Mouse (Mus musculus) layer of hippocampus, adult 18-20 months (tissue): ENCODE measurements at regions not wholly inside any gene's neighbourhood (a gene's known extent, or its start where the extent isn't known, plus 50 kb on each side); places are given as distances from the start of the nearest gene placed in this dataset.

Source experiments
- DNase-seq, 2 experiments: peaks; one replicate each; pipeline ENCODE4 v3.0.0; 2022; ENCODE audit warnings: low spot score in 2 of 2

DNA sequence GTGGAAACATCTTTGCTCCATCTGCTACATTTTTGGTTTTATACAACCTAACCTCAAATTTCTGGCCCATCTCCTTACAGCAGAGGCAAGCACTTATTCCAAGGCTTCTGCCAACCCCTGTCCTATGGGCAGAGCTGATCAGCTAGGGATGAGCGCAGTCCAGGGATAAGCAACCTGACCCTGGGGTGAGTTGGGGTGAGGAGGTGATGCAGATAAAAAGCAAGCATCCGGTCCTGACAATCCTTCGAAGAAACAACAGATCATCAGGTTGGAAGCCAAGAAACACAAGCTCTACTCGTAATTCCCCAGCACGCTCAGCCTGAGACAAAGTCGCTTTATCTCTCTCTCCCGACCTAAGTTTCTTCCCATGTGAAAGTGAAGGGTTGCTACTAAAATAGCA, 194.9 kb upstream of the Lyplal1 start:
- no peak for DNase-seq

DNA sequence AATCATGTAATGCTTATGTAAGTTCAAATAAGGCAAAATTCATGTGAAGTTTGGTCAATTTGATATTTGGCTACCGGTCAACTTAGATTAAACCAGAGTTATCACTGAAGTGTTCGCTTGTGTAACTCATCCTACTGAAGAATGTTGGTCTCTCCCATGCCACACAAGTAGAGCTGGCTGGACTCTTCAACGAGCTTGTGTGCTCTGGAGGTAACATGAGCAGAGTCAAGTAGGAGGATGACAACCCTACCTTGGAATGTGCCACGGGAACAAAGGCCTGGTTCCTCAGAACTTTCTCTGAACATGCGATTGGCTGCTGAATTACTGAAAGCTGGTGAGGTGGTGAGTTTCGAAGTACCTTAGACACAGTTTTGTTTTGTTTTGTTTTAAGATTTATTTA, 190.5 kb upstream of the Lyplal1 start:
- DNase-seq = no peak

DNA sequence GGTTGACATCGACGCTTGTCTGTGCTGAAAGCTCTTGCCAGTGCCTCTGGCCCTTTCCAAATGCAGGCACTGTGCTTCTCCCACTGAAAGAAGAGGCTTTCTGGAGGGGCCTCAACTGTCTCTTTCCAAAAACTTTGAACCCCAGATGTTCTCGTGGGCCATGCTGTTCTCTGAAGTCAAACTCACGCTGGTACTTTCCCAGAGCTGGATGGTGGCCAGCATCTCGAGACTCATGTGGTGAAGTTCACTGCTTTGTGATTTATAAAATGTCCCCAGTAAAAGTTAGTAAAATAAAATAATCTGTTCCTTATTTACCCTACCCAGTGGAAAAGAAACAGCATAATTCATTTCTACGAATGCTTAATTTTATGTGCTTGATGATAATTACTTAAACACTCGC, 180.4 kb upstream of the Lyplal1 start:
- no peak for DNase-seq

DNA sequence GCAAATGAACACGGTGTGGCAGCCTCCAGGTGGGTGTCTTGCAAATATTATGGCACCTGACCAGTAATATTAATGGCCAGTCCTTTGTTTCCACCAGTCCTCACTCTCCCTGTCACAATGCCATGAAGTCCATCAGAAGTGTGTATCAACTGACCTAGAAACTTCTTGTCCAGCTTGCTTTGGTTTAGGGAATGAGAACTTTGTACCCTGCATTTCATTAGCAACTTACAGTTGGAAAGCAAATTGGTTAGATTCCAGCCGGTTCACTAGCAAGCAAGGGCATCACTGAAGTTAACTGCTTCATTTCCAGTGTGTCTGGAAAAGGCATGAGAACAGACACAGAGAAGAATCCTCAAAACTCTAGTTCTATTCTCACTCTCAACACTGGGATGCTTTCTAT, 178.1 kb upstream of the Lyplal1 start:
- DNase-seq = no peak

DNA sequence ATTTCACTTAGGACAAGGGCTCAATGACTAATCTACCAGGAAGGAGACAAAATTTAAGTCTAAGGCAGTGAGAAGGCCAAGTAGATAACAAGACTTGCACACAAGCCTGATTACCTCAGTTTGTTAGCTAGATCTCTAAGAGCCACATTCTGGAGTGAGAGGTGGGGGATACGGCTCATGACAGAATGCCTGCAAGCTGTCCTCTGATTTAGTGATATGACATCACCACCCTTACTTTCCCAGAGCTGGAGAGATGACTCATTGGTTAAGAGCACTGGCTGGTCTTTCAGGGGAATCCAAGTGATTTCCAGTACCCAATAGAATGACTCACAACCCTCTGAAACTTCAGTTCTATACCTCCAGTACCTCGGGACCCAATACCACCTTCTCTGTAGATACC, 177.5 kb upstream of the Lyplal1 start:
- peak; percentile 10 to 70 for DNase-seq

DNA sequence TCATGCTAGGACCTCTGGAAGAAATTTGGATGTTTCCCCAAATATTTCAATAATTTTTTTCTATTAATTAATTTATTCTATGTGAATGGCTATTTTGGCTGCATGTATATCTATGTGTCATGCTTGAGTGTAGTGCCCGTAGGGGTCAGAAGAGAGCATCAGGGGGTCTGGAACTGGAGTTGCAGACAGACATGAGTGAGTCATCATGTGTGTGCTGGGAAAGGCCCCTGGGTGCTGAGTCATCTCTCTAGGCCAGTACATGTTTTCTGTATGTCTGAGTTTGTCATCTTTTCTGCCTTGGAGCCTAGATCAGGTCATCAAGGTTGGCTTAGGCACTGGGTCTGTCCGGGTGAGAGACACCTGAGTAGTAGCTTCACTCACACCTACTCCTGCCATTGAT, 172.0 kb upstream of the Lyplal1 start:
- DNase-seq = no peak

DNA sequence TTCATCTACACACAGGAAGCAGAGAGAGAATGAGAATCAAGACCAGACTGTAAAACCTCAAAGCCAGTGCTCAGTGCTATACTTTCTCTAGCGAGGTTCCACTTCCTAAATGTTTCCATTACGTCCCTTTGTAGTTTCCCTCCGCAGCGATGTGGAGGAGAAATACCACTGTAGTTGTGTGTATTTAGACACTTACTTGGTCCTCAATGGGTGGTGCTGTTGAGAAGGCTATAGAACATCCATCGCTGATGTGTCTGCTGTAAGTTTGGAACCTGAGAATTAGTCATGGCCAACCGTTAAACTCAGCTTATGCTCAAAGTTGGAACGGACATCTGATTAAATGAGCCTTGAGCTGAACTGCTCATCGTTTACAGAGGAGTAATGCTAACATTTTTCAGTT, 170.7 kb upstream of the Lyplal1 start:
- DNase-seq = no peak

DNA sequence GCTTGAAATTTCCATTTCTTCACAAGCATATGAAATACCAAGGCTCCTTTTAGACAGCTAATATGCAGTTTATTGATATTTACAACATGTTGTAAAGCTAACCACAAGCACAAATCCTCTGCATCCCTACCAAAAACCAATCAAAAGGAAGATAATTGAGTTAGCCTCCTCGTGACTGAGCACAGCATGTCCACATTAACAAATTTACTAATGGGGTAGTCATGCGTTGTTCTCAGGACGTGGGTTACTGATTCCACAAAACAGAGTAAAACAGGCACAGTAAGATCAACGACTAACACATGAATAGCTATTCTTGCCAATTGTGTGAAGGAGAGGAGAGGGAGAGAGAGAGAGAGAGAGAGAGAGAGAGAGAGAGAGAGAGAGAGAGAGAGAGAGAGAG, 169.3 kb upstream of the Lyplal1 start:
- DNase-seq = no peak

DNA sequence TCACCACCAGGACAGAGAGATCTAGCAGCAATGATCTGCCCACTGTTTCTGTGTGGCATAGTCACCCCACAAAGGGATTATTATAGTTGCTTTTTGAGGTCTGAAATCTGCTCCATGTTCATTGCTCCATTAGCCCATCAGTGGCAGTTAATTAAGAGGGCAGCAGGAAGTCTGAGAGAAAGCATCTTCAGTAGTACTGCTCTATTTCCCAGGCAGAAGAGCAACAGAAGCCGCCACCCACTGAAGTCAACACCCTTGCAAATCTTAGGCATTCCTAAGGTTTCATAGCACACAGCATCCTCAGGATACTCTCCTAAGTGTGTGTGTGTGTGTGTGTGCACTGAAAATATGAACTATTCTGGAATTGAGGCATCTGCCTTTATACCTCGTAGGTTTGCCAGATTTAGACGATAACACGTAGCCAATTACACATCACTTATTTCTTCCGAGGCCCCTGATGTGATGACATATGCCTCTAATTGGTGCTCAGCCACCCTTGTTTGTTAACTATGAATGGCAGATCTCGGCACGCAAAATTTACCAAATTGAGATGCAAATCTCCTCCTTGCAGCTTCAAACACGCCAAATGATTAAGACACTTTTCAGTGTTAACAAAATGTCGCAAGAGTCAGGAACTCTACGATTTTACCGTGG, 161.0 kb upstream of the Lyplal1 start:
- DNase-seq = peak in 1 of 2 experiments; percentile 35

DNA sequence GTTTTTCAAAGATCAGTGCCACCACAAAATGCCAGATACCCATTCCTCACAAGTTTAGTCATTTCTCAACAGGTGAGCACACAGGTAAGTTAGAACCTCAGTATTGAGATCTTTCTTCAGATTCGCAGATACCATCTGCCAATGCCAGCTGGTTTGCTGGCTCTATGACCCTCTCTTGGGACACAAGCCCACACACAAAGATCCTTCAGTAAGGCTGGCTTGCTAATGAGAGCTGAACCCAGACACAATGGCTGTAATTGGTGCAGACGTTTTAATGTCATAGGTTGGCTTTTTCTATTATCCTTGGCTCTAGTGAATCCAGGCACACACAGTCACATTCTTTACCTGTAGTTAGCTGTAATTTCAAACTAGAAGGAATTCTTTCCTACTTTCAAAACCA, 154.3 kb upstream of the Lyplal1 start:
- no peak for DNase-seq

DNA sequence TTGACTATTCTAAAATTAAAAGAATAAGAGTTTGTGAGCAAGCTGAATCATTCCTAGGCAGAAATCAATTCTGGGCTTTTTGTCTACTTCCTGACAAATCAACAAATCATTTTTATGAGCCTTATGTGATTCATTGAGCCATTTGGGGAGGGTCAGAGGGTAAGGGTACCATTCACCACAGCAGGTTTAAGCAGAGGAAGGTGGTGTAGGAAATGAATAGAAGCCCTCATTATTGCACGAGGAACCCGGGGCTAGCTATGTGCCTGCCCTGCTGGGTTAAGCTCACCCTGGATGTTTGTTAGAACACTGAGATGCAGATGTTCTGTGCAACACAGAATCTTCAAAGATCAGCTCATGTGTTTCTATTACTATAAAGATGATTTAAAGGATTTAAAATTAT, 150.2 kb upstream of the Lyplal1 start:
- DNase-seq = no peak

DNA sequence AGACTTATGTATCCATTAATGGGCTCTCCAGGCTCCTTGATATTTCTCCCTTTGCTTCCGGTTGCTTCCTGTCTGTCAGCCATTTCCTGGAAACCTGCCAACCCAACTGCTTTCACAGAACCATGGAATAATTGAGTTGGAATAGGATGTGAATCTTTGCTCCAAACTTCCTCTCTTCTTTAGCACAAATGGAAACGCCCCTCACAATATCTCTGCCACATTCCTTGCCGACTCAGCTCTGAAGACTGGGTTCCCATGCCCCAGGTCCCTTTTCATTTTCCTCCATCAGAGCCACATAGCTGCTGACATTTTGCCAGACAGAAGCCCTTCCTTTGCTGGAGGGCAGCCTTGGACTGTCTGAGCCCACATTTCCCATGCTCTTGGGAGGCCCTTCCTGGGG, 147.5 kb upstream of the Lyplal1 start:
- peak in 1 of 2 experiments; percentile 40 for DNase-seq

DNA sequence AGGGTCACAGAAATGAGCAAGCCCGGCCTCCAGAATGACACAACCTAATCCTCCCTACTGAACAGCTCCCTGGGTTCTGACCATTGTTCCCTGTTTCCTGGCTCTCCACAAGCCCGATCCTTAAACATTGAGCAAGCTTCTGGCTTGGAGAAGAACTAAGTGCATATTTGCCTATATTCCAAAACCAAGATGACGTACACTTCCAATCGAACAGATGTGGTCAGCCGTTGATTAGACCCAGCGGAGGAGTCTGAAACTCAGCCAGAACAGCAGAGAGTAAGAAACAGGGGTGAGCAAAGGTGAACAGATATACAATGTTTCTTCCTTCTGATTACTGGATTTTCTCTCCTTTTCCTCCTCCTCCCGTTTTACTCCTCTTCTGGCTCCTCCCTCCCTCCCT, 146.8 kb upstream of the Lyplal1 start:
- no peak for DNase-seq

DNA sequence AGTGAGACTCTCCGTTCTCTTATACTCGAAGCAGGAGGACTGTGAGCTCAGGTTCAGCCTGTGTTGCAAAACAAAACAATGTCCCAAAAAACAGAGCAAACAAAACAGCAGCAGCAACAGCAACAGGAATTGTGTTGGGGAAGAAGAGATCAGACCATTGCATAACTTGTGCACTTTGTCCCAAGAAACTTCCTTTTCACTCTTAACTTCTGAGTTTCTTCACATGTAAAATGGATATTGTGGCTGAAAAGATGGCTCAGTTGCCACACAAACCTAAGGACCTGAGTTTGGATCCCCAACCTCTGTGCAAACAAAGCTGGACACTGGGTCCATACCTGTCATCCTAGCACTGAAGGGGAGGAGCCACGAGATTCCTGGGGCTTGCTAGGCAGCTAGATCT, 146.1 kb upstream of the Lyplal1 start:
- no peak for DNase-seq

DNA sequence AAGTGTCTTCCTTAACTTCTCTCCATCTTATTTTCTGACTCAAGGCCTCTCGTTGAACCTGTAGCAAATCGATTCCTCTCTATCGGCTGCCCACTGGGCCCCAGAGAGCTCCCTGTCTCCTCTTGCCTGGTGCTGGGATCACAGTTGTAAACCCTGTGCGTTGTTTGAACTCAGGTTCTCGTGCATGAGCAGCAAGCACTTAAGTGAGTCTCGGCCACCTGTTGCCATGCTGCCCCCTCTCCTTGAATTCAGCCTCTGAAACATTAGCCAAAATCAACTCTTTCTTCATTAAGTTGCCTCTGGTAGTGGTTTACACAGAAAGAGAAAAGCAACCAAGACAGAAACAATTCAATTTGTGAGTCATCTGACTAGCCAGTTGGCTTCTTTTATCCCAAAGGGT, 144.9 kb upstream of the Lyplal1 start:
- DNase-seq = no peak

DNA sequence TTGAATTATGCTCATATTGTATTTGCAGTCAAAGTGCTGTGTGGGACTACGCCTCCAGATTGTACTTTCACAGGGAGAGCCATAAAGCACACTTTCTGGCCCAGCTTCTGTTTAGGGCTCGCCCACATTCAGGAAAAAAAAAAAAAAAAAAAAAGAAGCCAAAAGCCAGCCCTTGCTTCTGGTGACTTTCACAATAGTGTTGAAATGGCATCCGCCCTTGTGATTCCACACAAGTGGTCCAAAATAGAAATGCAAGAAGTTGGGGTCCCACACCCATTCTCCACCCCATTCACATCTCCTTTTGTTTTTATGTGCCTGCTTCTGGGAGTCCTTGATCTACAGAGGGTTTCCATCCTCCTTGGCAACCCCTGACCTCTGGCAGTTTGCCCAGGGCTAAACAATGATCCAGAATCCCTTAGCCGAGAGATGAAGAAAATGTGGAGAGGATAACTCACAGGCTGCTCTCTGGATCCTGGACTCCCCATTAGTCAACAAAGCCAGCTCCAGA, 144.3 kb upstream of the Lyplal1 start:
- peak; percentile 44 to 79 for DNase-seq

DNA sequence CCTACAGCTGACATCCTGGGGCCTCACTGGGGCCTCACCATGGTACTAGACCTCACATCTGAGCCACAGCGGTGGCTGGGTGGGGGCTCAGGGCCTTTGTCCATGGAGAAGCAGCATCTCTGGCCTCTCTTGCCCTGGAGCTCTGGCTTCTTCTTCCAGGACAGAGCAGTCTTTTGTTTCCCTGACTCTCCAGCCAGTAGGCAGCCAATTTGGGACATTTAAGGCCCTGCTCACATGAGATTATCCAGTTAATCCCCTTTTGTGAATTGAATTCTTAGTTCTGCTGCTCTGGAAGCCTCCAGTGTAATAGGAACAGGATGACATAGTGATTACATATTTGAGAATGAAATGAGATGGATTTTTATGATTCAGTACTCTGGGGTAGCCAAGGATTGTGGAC, 140.5 kb upstream of the Lyplal1 start:
- no peak for DNase-seq

DNA sequence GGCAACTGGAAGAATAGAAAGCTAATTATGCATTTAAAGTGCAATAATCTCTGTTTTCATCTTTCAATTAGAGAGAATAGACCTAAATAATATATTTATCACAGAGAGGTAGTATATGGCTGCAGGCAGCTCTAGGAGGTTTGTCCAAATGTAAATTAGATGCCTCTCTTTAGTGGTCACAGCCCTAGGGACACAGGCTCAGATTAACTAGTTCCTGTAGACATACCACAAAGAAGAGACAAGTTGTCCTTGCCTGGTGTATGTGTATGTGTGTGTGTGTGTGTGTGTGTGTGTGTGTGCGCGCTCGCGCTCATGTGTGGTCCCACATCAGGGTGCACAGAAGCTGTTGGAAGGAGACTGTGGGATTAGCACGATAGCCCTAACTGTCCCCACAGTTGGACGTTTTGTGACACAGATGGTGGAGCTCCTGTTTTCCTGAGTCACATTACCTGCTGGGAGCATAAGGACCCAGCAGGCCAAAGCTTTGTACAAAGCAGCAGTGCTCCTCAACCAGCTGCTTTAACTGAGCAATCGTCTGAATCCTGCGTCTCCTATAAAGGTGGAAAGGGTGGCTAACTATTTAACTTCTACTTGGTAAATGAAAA, 138.5 kb upstream of the Lyplal1 start:
- DNase-seq = no peak

DNA sequence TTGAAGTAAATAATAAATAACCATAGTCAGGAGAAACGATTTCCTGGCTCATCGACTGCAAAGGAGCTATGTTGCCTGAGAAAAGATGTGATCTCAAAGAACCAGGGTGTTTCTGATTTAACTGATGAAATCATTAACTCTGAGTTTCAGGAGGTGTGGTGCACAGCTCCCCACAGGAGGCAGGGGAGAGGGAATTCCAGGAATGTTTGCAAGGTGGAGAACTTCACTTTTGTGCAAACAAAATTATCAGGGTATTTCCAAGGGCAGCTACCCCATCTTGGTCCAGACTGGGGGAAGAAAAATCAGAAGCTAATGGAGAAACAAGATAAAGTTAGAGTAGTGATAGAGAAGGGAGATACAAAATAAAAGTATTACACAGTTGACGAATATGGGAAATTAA, 137.4 kb upstream of the Lyplal1 start:
- DNase-seq = no peak

DNA sequence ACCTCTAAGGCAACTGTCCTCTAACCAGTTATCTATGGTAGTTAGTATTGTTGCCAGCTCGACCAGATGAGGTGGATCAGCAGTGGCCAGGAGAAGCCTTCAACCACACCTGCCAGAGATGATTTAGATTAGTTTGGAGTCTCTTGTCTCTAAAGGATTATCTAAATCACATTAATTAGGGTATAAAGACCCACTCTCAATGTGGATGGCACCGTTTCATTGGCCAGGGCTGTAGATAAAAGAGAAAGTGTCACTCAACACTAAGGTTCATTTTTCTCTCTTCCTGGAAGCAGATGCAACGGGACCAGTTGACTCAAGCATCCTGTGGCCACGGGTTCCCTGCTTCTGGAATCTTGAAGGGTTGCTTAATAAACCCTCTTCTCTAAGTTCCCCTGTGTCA, 135.4 kb upstream of the Lyplal1 start:
- no peak for DNase-seq

DNA sequence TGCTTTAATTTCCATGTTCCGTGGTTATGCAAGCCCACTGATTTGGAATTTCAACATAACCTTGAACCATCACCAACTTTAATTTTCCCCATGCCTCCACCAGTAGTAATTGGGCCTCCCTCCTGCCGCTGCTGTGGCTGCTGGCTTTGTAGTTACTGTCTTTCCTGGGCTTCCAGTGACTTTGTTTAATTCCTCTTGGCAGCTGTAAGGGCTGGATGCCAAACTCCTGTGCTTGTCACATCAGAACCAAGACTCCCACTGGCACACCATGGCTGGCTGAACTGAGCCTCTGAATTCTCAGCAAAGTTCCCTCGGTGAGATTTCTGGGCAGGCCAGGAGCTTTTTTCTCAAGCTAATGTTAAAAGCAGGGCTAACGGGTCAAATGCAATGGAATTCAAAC, 133.2 kb upstream of the Lyplal1 start:
- DNase-seq = peak in 1 of 2 experiments; percentile 44

DNA sequence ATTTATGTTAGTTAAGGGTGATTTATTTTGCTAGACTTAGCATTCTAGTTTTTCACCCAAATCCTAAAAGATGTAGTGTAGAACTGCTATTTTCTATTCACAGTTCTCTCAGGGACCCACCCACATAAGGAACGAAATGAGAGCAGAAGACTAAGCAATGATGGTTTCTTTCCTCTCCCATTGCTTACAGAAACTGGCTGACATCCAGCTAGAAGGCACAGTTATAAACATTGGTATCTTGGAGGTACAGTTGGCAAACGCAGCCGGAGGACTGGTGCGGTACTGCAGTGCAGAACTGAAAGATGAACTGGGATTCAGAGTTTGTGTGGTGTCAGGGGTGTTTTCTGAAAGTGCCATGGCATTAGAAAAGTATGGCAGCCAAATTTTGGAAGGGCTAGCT, 132.1 kb upstream of the Lyplal1 start:
- DNase-seq = no peak

DNA sequence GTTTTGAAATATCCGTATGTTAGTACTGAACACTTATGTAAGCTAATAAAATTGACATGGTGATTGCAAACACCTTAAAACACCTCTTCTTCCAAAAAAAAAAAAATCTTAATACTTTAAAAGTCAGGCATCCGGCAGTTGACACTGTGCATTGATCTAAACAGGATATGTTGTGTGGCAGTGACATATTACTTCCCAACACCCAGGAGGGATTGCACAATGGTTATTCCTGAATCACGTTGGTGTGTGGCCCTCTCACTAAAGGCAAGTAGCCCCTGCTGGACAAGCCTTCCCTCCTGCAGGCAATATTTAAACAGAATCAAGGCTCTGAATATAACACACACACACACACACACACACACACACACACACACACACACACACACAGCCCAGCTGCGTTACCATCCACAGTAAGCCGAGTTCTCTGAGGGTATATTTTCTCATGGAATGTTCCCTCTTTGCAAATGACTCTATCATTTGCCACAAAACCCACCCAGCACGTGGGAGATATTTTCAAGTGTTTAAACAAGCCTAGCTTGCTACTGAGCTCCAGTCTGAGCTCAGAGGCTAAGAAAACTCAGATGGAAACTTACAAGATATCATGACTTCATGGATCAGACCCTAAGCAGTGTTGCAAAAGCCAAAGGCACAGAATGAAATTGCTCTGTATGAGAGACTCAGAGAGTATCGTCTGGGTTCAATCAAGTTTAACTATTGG, 128.8 kb upstream of the Lyplal1 start:
- no peak for DNase-seq
